Mouse (Mus musculus) hindbrain, embryonic 16.5 days (tissue): Measurements from ENCODE around the gene Fubp3. TPM values are rescaled to one million over a fixed set of nuclear protein-coding genes. Genes with fewer than 3 reads are reported as not detected.
A peak's percentile ranks its signal among the peaks of the same experiment; 100 is the strongest.

Experiments
- ATAC-seq: fragments of 200-750 bp; cut with Nextera tagmentation; 2 replicates; pipeline ENCODE4 v1.8.0; 2017; ENCODE audit warnings: moderate TSS enrichment, moderate library complexity
- H3K27ac ChIP-seq: fragments of 300-500 bp; sonication (generic); 2 replicates; pipeline ENCODE4 v1.5.1; 2014; ENCODE audit warnings: low read depth, mild to moderate bottlenecking, control low read depth, low read length, moderate library complexity
- H3K27me3 ChIP-seq: fragments of 300-500 bp; sonication (generic); replicated peaks from 2 replicates; pipeline ENCODE4 v1.6.1; 2014; ENCODE audit warnings: low read length; ENCODE audit not compliant: control insufficient read depth, insufficient read depth
- H3K36me3 ChIP-seq: fragments of 300-500 bp; sonication (generic); 2 replicates; pipeline ENCODE4 v1.6.1; 2014; ENCODE audit warnings: mild to moderate bottlenecking, low read length, moderate library complexity, mixed read lengths; ENCODE audit not compliant: control insufficient read depth, insufficient read depth
- H3K4me1 ChIP-seq: fragments of 300-500 bp; sonication (generic); 2 replicates; pipeline ENCODE4 v1.6.1; 2014; ENCODE audit warnings: low read depth, low read length; ENCODE audit not compliant: control insufficient read depth, insufficient read depth
- H3K4me2 ChIP-seq: fragments of 300-500 bp; sonication (generic); 2 replicates; pipeline ENCODE4 v1.6.1; 2014; ENCODE audit warnings: mild to moderate bottlenecking, low read length, control low read depth, moderate library complexity
- H3K4me3 ChIP-seq: fragments of 300-500 bp; sonication (generic); 2 replicates; pipeline ENCODE4 v1.5.1; 2014; ENCODE audit warnings: mild to moderate bottlenecking, low read length, control low read depth, moderate library complexity
- H3K9ac ChIP-seq: fragments of 300-500 bp; sonication (generic); 2 replicates; pipeline ENCODE4 v1.6.1; 2014; ENCODE audit warnings: low read depth, mild to moderate bottlenecking, control low read depth, low read length, moderate library complexity
- H3K9me3 ChIP-seq: fragments of 300-500 bp; sonication (generic); 2 replicates; pipeline ENCODE4 v1.6.1; 2014; ENCODE audit warnings: mild to moderate bottlenecking, low read length, moderate library complexity; ENCODE audit not compliant: control insufficient read depth
- WGBS: fragments of 180-500 bp; shearing (Covaris S2); extraction: QIAGEN DNeasy Blood & Tissue Kit; methylation state at CpG from one replicate; pipeline ENCODE4 v1.1.7; 2014; 5-methylcytosine and 5-hydroxymethylcytosine counted together
- polyA plus RNA-seq: library from polyadenylated mRNA; unstranded; fragments of >200 nt; fragmentation: Nextera tagmentation; extraction: Ambion mirVana; gene quantifications from 2 replicates; pipeline ENCODE4 v1.2.1, GENCODE M21; 2015

The Fubp3 gene
- polyA plus RNA-seq, 1 experiment from 2014 or later = 44.2 TPM

DNA sequence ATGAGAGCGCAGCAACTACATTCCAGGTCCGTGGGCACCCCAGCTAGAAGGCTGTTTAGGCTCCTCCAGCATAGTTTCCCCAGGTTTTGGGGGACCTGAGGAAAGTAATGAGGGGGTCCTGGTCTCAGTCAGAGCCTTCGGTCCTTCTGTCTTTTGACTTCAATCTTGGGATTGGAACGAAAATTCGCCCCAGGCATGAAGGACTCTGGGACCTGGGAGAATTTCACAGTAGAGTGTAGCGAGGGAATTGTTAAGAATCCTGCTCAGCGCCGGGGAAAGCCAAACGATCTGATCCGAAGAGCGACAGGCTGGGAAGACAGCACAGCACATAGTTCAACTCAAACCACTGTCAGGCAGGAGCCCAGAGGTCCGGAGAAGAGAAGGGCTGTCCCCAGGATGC lies 64.9 kb downstream of the Fubp3 start:
- no peaks in the 10 kb centered on the region for H3K36me3 ChIP-seq
- H3K4me3 ChIP-seq = peak overlapping the region; percentile 25
- peaks cover 36% of the 10 kb centered on the region for H3K4me1 ChIP-seq
- H3K27me3 ChIP-seq = peaks cover 66% of the 10 kb centered on the region
- H3K4me2 ChIP-seq = peak overlapping the region; percentile 49
- no peak overlapping the region for H3K27ac ChIP-seq
- no peak overlapping the region for H3K9ac ChIP-seq
- ATAC-seq = no peak
- H3K9me3 ChIP-seq = no peaks in the 10 kb centered on the region
- under 1% methylated on average over 11 of the region's 12 CpGs for WGBS

DNA sequence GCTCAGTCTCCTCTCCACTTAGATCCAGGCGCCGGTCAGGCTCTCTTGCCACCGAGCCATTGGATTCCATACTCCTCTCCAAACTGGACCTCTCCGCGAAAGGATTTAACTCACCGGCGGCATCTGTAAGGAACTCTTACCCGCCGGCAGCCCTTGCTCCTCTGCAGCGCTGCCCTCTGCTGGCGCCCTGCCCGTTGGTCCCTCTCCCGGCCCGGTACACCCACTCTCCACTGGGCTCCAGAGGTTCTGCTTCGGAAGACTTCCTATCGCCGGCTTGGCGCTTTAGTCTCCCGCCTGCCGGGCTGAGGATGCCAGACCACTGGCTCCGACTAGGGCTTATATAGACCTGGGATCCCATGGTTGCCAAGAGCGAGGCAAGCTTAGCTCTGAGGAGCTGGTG lies 65.4 kb downstream of the Fubp3 start:
- under 1% methylated on average over 22 of the region's 22 CpGs for WGBS
- H3K4me1 ChIP-seq = peaks cover 36% of the 10 kb centered on the region

DNA sequence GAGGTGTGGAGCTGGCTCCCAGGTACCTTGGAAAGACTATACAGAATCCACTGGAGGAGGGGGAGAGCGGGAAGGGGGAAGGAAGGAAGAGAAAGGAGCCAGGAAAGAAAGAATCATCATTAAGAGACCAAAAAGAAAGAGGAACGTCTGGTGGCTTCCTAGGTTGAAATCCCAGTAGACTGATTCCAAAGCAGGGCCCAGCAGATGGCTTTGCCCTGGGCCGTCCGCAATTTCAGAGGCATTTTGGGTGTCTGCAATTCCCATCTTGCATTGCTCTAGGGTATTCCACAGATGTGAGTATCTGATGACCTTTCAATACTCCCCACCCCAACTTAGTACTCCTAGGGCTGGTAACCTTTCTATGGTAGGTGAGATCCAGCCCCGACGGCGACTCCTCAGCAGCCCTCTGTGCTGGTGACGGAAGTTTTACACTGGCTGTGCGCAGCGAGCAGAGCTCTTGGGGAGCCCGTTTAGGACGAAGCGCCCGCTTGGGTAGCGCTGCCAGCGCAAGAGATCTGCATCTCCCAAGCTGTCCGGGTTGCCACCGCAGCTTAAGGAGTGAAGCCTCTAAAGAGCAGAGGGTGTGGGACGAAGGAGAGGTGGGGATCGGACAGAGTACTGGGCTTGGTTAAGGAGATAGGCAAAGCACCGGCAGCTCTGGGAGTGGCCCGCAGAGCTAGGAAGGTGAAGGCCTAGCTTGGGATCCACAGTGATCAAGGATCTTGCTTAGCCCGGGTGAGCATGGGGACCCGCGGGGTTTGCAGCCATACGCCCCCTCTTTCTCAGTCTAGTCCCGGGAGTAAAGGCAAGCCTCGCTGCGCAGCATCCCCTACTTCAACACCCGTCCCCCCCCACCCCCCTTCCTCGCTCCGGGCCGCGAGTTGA lies 66.4 kb downstream of the Fubp3 start:
- WGBS = under 1% methylated on average over 32 of the region's 34 CpGs
- peaks cover 36% of the 10 kb centered on the region for H3K4me1 ChIP-seq
- no peak overlapping the region for H3K27ac ChIP-seq
- ATAC-seq = no peak
- H3K9me3 ChIP-seq = no peaks in the 10 kb centered on the region
- H3K9ac ChIP-seq = no peak overlapping the region
- H3K4me3 ChIP-seq = no peak overlapping the region
- no peak overlapping the region for H3K4me2 ChIP-seq
- peaks cover 64% of the 10 kb centered on the region for H3K27me3 ChIP-seq
- no peaks in the 10 kb centered on the region for H3K36me3 ChIP-seq

More for the DNA sequence above, 65.4 kb downstream of the Fubp3 start:
- Histone ChIP-seq H3K4me3 (peak overlapping the region; percentile 11; the same call in 1 of the 2 replicates), H3K27me3 (peaks cover 64% of the 10 kb centered on the region), H3K4me2 (peak overlapping the region; percentile 14), H3K9ac (no peak overlapping the region), H3K9me3 (no peaks in the 10 kb centered on the region), H3K27ac (no peak overlapping the region), H3K36me3 (no peaks in the 10 kb centered on the region)
- ATAC-seq = no peak

DNA sequence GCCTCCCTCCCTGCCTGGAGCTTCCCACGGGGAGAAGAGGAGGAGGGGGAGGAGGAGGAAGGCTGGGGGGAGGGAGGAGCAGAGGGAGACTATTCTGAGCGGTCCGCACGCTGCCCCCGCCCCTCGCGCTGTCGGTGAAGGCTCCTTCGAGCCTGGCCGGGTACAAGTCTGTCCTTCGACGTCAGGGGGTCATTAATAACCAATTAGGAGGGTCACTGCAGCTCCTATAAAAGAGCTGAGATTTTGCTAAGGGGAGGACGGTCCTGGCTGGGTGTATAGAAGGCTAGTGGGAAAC lies 67.0 kb downstream of the Fubp3 start:
- no peak overlapping the region for H3K9ac ChIP-seq
- H3K36me3 ChIP-seq = no peaks in the 10 kb centered on the region
- no peak for ATAC-seq
- H3K27me3 ChIP-seq = peaks cover 65% of the 10 kb centered on the region
- no peak overlapping the region for H3K27ac ChIP-seq
- no peak overlapping the region for H3K4me2 ChIP-seq
- peaks cover 36% of the 10 kb centered on the region for H3K4me1 ChIP-seq
- WGBS = 1% methylated on average over 12 of the region's 13 CpGs
- no peaks in the 10 kb centered on the region for H3K9me3 ChIP-seq
- H3K4me3 ChIP-seq = no peak overlapping the region

DNA sequence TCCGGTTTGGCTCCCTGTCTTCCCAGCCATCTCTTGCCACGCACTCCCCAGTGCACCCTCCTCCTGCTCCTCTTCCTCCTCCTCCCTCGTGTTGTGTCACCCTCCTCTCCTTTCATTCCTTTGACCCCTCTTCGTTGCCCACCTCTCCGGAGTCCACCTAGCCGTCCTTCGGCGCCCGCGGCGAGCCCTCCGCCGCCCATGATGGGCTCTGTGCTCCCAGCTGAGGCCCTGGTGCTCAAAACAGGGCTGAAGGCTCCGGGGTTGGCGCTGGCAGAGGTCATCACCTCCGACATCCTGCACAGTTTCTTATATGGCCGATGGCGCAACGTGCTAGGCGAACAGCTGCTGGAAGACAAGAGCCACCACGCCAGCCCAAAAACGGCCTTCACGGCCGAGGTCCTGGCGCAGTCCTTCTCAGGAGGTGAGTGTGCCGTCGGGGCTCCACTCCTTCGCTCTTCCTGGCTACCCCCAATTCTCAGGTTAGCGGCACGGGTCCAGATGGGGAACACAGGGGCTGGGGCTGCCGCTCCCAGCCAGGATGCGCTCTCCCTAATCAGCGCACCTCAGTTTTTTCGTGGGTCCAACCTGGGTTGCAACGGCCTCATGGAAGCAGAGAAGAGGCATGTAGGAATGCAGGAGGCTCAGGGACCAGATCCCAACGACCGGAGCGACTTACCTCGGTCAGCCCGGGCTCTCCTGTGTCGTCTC lies 67.6 kb downstream of the Fubp3 start, which contains the start of gene Prdm12:
Prdm12 (plus strand) TSS at position 137 of the 708 bp plus-strand sequence.
- H3K9me3 ChIP-seq = no peaks in the 10 kb centered on the region
- peaks cover 36% of the 10 kb centered on the region for H3K4me1 ChIP-seq
- no peak within 1 kb of the TSS for H3K27ac ChIP-seq
- no peak within 1 kb of the TSS for H3K9ac ChIP-seq
- peak within 1 kb of the TSS; percentile 37 for H3K4me2 ChIP-seq
- WGBS = under 1% methylated on average over 41 of the region's 41 CpGs
- no peak for ATAC-seq
- peaks cover 67% of the 10 kb centered on the region for H3K27me3 ChIP-seq
- H3K4me3 ChIP-seq = peak within 1 kb of the TSS; percentile 0; the same call in 1 of the 2 replicates
- H3K36me3 ChIP-seq = no peaks in the 10 kb centered on the region

DNA sequence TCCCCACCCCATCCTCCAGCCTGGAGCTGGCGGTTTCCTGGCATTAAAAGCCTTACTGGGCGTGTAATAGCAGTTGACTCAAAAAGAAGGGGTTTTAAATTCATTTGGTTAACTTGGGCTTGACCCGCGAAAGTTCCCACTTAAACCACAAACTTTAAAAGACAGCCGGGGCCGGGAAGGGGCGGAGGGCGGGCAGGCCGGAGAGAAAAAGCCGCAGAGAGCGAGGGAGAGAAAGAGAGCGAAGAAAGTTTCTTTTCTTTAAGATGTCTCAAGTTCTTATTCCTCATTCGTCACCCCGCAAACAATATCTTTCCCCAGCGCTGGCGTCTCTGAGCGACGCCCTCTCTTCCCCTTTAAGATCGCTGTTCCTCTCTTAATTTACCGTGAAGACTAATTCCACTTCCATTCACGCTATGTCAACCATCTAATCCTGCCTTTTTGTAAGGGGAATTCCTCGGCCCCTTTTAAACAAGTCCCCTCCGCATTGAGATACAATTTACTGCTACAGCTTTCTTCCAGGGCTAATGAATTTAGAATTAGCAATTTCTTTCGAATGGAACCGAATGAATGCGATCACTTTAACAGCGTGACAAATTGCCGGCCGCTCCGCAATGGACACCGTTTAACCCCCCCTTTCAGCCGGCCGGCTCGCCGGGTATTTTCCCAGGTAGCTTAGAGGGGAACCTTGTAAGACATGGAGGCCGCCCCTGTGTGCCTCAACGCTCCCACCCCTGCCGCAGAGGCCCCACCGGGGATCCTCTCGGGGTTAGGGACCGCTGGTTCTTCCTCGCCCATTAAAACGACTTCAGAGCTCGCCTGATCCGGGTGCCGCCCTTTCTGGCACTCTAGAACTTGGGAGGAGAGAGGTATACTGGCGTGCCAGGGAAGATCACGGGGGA lies 68.4 kb downstream of the Fubp3 start:
- H3K4me2 ChIP-seq = peak overlapping the region; percentile 37
- WGBS = under 1% methylated on average over 48 of the region's 48 CpGs
- peak overlapping the region; percentile 10 for H3K4me3 ChIP-seq
- no peak overlapping the region for H3K9ac ChIP-seq
- no peak overlapping the region for H3K27ac ChIP-seq
- H3K4me1 ChIP-seq = peaks cover 28% of the 10 kb centered on the region
- no peaks in the 10 kb centered on the region for H3K36me3 ChIP-seq
- H3K9me3 ChIP-seq = no peaks in the 10 kb centered on the region
- 0 out of 2 replicates have a peak, but pooled peaks have one; percentile 6 for ATAC-seq
- H3K27me3 ChIP-seq = peaks cover 68% of the 10 kb centered on the region

DNA sequence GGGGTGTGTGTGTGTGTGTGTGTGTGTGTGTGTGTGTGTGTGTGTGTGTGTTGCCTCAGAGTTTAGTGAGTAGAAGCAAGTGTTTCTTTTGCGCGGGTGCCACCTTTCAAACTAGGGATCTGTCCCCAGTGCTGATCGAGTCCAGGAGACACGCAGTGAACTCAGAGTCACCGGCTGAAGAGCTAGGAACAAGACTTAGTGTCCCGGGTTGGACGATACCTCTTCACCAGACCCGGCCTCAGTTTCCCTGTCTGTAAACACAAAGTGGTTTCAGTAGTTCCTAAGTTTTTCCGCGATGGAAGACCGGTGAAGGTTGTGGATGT lies 69.0 kb downstream of the Fubp3 start:
- Histone ChIP-seq H3K4me1 (peaks cover 22% of the 10 kb centered on the region), H3K27ac (no peak overlapping the region), H3K4me2 (no peak overlapping the region)

DNA sequence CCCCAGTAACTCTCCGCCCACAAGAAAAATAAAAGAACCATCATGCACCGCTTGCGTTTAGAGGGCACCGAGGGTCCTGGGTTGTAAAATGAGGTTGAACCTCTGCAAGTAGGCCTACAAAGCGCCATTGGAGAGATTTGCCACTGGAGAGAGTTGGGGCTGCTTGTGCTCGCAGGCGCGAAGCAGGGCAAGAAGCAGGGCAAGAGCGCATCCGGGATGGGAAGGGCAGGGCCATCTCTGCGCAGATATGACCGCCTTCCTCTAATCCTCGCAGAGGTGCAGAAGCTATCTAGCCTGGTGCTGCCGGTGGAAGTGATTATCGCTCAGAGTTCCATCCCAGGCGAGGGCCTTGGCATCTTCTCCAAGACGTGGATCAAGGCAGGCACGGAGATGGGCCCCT lies 69.5 kb downstream of the Fubp3 start:
- Histone ChIP-seq H3K9ac (no peak overlapping the region), H3K36me3 (no peaks in the 10 kb centered on the region), H3K27ac (no peak overlapping the region), H3K4me2 (no peak overlapping the region), H3K9me3 (no peaks in the 10 kb centered on the region), H3K27me3 (peaks cover 70% of the 10 kb centered on the region), H3K4me3 (no peak overlapping the region), H3K4me1 (peaks cover 18% of the 10 kb centered on the region)
- 3% methylated on average over 18 of the region's 18 CpGs for WGBS
- ATAC-seq = no peak

More for the DNA sequence above, 69.0 kb downstream of the Fubp3 start:
- H3K27me3 ChIP-seq = peaks cover 69% of the 10 kb centered on the region
- under 1% methylated on average over 11 of the region's 11 CpGs for WGBS
- H3K4me3 ChIP-seq = no peak overlapping the region
- no peaks in the 10 kb centered on the region for H3K36me3 ChIP-seq
- H3K9me3 ChIP-seq = no peaks in the 10 kb centered on the region
- no peak overlapping the region for H3K9ac ChIP-seq
- ATAC-seq = no peak
